Mouse (Mus musculus) CH12.LX (cell line): ENCODE data around the gene Slc39a5. TPM values are rescaled to one million over a fixed set of nuclear protein-coding genes. Genes with fewer than 3 reads are reported as not detected.

Experiments used
- DNase-seq: peaks from one replicate; pipeline ENCODE4 v3.0.0-alpha.2; 2013; ENCODE audit errors: extremely low read depth
- H3K27ac ChIP-seq: 2 replicates; pipeline ENCODE4 v1.5.1; 2012; ENCODE audit warnings: low read depth, mild to moderate bottlenecking, control low read depth, moderate library complexity; ENCODE audit not compliant: insufficient read depth
- H3K27me3 ChIP-seq: replicated peaks from 2 replicates; pipeline ENCODE3; 2012; ENCODE audit warnings: inconsistent platforms
- H3K36me3 ChIP-seq, 2 experiments: replicated peaks in 1 of 2; 2 replicates each; pipeline versions ENCODE3 to v1.6.1; 2012; ENCODE audit warnings: inconsistent platforms in 1 of 2, low read length in 1 of 2, mild to moderate bottlenecking in 1 of 2, mixed read lengths in 1 of 2, moderate library complexity in 1 of 2; ENCODE audit not compliant: control insufficient read depth in 1 of 2, insufficient read depth in 1 of 2
- H3K4me1 ChIP-seq, 2 experiments: 2 replicates each; pipeline ENCODE4 v1.6.1; 2012; ENCODE audit warnings: inconsistent platforms in 1 of 2, moderate library complexity in 1 of 2; ENCODE audit not compliant: insufficient read depth in 2 of 2, control insufficient read depth in 1 of 2
- H3K4me2 ChIP-seq: 2 replicates; pipeline ENCODE4 v1.6.1; 2012; ENCODE audit warnings: low read depth, mild to moderate bottlenecking, control low read depth; ENCODE audit not compliant: poor library complexity, insufficient read depth, severe bottlenecking
- H3K4me3 ChIP-seq, 3 experiments: fragments of 150-350 bp in 1 of 3; sonication (generic) in 1 of 3; replicated peaks in 1 of 3; 2 replicates each; pipeline versions ENCODE3 to v1.5.1; 2011 to 2012; ENCODE audit warnings: low read depth in 2 of 3, low read length in 2 of 3, mild to moderate bottlenecking in 2 of 3, moderate library complexity in 2 of 3, control low read depth in 1 of 3, improper control_type of control experiment in 1 of 3, inconsistent platforms in 1 of 3, mixed read lengths in 1 of 3; ENCODE audit not compliant: poor library complexity in 1 of 3
- H3K79me2 ChIP-seq: replicated peaks from 2 replicates; pipeline ENCODE4 v1.6.1; 2012; ENCODE audit warnings: mild to moderate bottlenecking, moderate library complexity; ENCODE audit not compliant: control insufficient read depth, poor library complexity, insufficient read depth, severe bottlenecking; ENCODE audit errors: extremely low read depth
- H3K9ac ChIP-seq: 2 replicates; pipeline ENCODE4 v1.6.1; 2012; ENCODE audit warnings: low read depth, mild to moderate bottlenecking, control low read depth, moderate library complexity; ENCODE audit not compliant: insufficient read depth
- H3K9me3 ChIP-seq: replicated peaks from 2 replicates; pipeline ENCODE3; 2012; ENCODE audit warnings: low read length, inconsistent platforms, mixed read lengths
- BHLHE40 ChIP-seq: IDR thresholded peaks from 2 replicates; pipeline ENCODE4 v1.6.1; 2011; ENCODE audit warnings: mild to moderate bottlenecking, low read depth, low read length, improper control_type of control experiment
- CHD1 ChIP-seq: IDR thresholded peaks from 2 replicates; pipeline ENCODE4 v1.6.1; 2012; ENCODE audit warnings: low read depth, low read length, improper control_type of control experiment, inconsistent platforms
- CHD2 ChIP-seq: IDR thresholded peaks from 2 replicates; pipeline ENCODE4 v1.6.1; 2011; ENCODE audit warnings: low read length, improper control_type of control experiment
- CTCF ChIP-seq, 2 experiments: IDR thresholded peaks in 1 of 2; conservative IDR thresholded peaks in 1 of 2; 2 replicates each; pipeline ENCODE4 v1.5.1; 2011 to 2012; ENCODE audit warnings: low read depth in 2 of 2, low read length in 2 of 2, improper control_type of control experiment in 1 of 2, inconsistent platforms in 1 of 2, mild to moderate bottlenecking in 1 of 2, moderate library complexity in 1 of 2
- EP300 ChIP-seq: IDR thresholded peaks from 2 replicates; pipeline ENCODE4 v1.6.1; 2011; ENCODE audit warnings: low read length, improper control_type of control experiment
- GABPA ChIP-seq: IDR thresholded peaks from 2 replicates; pipeline ENCODE4 v1.6.1; 2012; ENCODE audit warnings: low read depth, low read length, improper control_type of control experiment, inconsistent platforms; ENCODE audit not compliant: insufficient replicate concordance
- HCFC1 ChIP-seq: IDR thresholded peaks from 2 replicates; pipeline ENCODE4 v1.6.1; 2012; ENCODE audit warnings: low read depth, mild to moderate bottlenecking, inconsistent platforms, low read length, improper control_type of control experiment
- IRF4 ChIP-seq: IDR thresholded peaks from 2 replicates; pipeline ENCODE4 v1.6.1; 2014; ENCODE audit warnings: low read depth, mild to moderate bottlenecking, inconsistent platforms, low read length, improper control_type of control experiment
- JUN ChIP-seq: IDR thresholded peaks from 2 replicates; pipeline ENCODE4 v1.6.1; 2011; ENCODE audit warnings: low read depth, mild to moderate bottlenecking, low read length, improper control_type of control experiment, moderate library complexity; ENCODE audit not compliant: insufficient read depth
- KAT2A ChIP-seq: IDR thresholded peaks from 2 replicates; pipeline ENCODE4 v1.6.1; 2012; ENCODE audit warnings: low read length, improper control_type of control experiment, inconsistent platforms; ENCODE audit not compliant: insufficient replicate concordance
- MAFK ChIP-seq: IDR thresholded peaks from 2 replicates; pipeline ENCODE4 v1.6.1; 2011; ENCODE audit warnings: low read length, improper control_type of control experiment; ENCODE audit not compliant: insufficient replicate concordance
- MAX ChIP-seq: IDR thresholded peaks from 2 replicates; pipeline ENCODE4 v1.6.1; 2011; ENCODE audit warnings: low read length, improper control_type of control experiment
- MAZ ChIP-seq: IDR thresholded peaks from 2 replicates; pipeline ENCODE4 v1.6.1; 2012; ENCODE audit warnings: low read depth, mild to moderate bottlenecking, inconsistent platforms, low read length, improper control_type of control experiment, moderate library complexity
- MEF2A ChIP-seq: IDR thresholded peaks from 2 replicates; pipeline ENCODE4 v1.6.1; 2014; ENCODE audit warnings: low read depth, mild to moderate bottlenecking, inconsistent platforms, low read length, improper control_type of control experiment, borderline replicate concordance
- MXI1 ChIP-seq: IDR thresholded peaks from 2 replicates; pipeline ENCODE4 v1.6.1; 2011; ENCODE audit warnings: mild to moderate bottlenecking, low read depth, low read length, improper control_type of control experiment
- MYC ChIP-seq: IDR thresholded peaks from 2 replicates; pipeline ENCODE4 v1.6.1; 2011; ENCODE audit warnings: low read depth, mild to moderate bottlenecking, improper control_type of control experiment, low read length
- NRF1 ChIP-seq: IDR thresholded peaks from 2 replicates; pipeline ENCODE4 v1.6.1; 2014; ENCODE audit warnings: low read depth, mild to moderate bottlenecking, inconsistent platforms, low read length, improper control_type of control experiment, moderate library complexity
- RAD21 ChIP-seq: IDR thresholded peaks from 2 replicates; pipeline ENCODE4 v1.6.1; 2011; ENCODE audit warnings: low read depth, mild to moderate bottlenecking, low read length, improper control_type of control experiment, moderate library complexity
- SMC3 ChIP-seq: IDR thresholded peaks from 2 replicates; pipeline ENCODE4 v1.6.1; 2011; ENCODE audit warnings: low read depth, low read length, improper control_type of control experiment
- TBP ChIP-seq: conservative IDR thresholded peaks from 2 replicates; pipeline ENCODE4 v1.6.1; 2011; ENCODE audit warnings: low read depth, low read length, improper control_type of control experiment
- TCF12 ChIP-seq: IDR thresholded peaks from 2 replicates; pipeline ENCODE4 v1.6.1; 2014; ENCODE audit warnings: low read depth, mild to moderate bottlenecking, inconsistent platforms, low read length, improper control_type of control experiment
- USF1 ChIP-seq: IDR thresholded peaks from 2 replicates; pipeline ENCODE4 v1.6.1; 2014; ENCODE audit warnings: low read depth, mild to moderate bottlenecking, inconsistent platforms, low read length, improper control_type of control experiment
- ZKSCAN1 ChIP-seq: IDR thresholded peaks from 2 replicates; pipeline ENCODE4 v1.6.1; 2012; ENCODE audit warnings: low read depth, inconsistent platforms, low read length, improper control_type of control experiment, borderline replicate concordance
- dilution Hi-C: fragments of 300-500 bp; cut with MboI; formaldehyde crosslinking; loops from 2 replicates; pipeline ENCODE4 v1.14.3; 2020; ENCODE audit warnings: low sequenced_read_pairs; ENCODE audit not compliant: extremely low pct_unique_long_range_greater_than_20kb, extremely low pct_ligation_motif_present
- in situ Hi-C: fragments of 300-500 bp; cut with MboI; formaldehyde crosslinking; loops from 3 replicates; pipeline ENCODE4 v1.14.3; 2019; ENCODE audit warnings: low sequenced_read_pairs, low pct_ligation_motif_present, low pct_unique_long_range_greater_than_20kb, mixed read lengths
- polyA plus RNA-seq: library from polyadenylated mRNA; unstranded; fragments of >175 nt; gene quantifications from 2 replicates; pipeline ENCODE4 v1.2.1, GENCODE M21; 2012; ENCODE audit warnings: low read depth; ENCODE audit not compliant: insufficient read length
- total RNA-seq, 2 experiments: library from RNA; depleted of rRNA; stranded (reverse); fragments of 300-350 nt in 1 of 2; fragments of >200 nt in 1 of 2; gene quantifications; 2 replicates each; pipeline ENCODE4 v1.2.3; 2012 to 2014

Slc39a5 gene
- total and polyA plus RNA-seq, 3 experiments: 0.11 TPM; not detected in 2

DNA sequence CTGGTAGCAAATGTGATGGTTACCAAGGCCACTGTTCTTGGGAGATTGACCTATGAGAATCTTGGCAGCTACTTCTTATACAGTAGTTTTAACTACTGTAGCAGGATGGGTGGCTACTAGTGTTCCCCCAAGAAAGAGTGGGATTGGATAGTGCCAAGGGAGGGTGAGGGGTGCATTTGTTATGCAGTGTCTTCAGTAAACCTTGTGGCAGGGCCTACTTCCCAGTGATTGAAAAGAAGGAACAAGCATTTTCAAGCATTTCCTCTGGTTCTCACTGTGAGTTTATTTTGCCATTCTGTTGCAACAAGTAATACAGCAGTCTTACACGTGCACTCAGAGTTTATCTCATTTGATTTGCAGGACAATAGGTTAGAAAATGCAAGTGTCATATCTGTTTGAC lies 11.5 kb upstream of the Slc39a5 start:
- TF ChIP-seq TBP (no peak), MAX (no peak), IRF4 (no peak), MAFK (no peak), GABPA (no peak), HCFC1 (no peak), MYC (no peak), JUN (no peak), SMC3 (no peak), USF1 (no peak)
- peak overlapping the region; percentile 60 for H3K4me2 ChIP-seq
- peaks cover 8 to 29% of the 10 kb centered on the region in 2 experiments; a peak in 3 of 4 replicates for H3K4me1 ChIP-seq
- H3K27me3 ChIP-seq: no peaks in the 10 kb centered on the region
- peak overlapping the region; percentile 87 for H3K9ac ChIP-seq
- no peak overlapping the region for H3K27ac ChIP-seq
- peak overlapping the region; percentile 77 to 92 (median 92) for H3K4me3 ChIP-seq
- in situ Hi-C loops (no loop called here), dilution Hi-C loops (no loop called here)
- H3K36me3 ChIP-seq: peaks cover 16 to 45% of the 10 kb centered on the region in 2 experiments
- peaks cover 20% of the 10 kb centered on the region for H3K79me2 ChIP-seq
- H3K9me3 ChIP-seq: no peaks in the 10 kb centered on the region
- no peak for DNase-seq

DNA sequence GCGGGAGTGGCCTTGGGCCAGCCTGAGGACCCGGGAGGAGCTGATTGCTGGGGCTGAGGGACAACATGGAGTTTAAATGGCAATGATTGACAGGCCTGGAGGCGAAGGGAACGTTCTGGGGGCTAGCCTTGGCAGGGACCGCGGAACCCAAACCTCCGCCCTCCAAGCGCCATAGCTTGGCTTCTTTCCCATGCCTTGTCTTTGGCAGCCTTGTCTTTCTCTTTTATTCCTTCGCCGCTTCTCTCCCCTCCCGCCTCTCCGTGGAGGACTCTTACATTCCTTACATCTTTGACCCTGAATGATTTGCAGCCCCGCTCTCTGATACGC lies 11.0 kb upstream of the Slc39a5 start:
- dilution Hi-C loops (no loop called here), in situ Hi-C loops (no loop called here)
- Histone ChIP-seq H3K27ac (0 out of 2 replicates have a peak overlapping the region, but pooled peaks have one; percentile 17), H3K4me3 (peak overlapping the region; percentile 77 to 92 (median 92)), H3K4me1 (peaks cover 8 to 29% of the 10 kb centered on the region in 2 experiments; a peak in 3 of 4 replicates), H3K9ac (peak overlapping the region; percentile 87), H3K9me3 (no peaks in the 10 kb centered on the region), H3K79me2 (peaks cover 20% of the 10 kb centered on the region), H3K27me3 (no peaks in the 10 kb centered on the region), H3K36me3 (peaks cover 14 to 45% of the 10 kb centered on the region in 2 experiments), H3K4me2 (peak overlapping the region; percentile 60)
- no peak for DNase-seq
- TF ChIP-seq MAZ (no peak), EP300 (no peak), TBP (no peak), CHD2 (no peak), NRF1 (no peak), TCF12 (no peak), RAD21 (no peak), JUN (no peak), MEF2A (no peak), MAFK (no peak), CHD1 (no peak; the same call in 1 of the 2 replicates), BHLHE40 (no peak), KAT2A (no peak), ZKSCAN1 (no peak), CTCF (conservative IDR thresholded peaks at IDR 0.05 in 1 of 2, IDR thresholded peaks at IDR 0.05 in 1 of 2; ENCODE audit: low read depth in 2 of 2, low read length in 2 of 2) (no peak), MXI1 (no peak)
